Mouse (Mus musculus) limb, embryonic 11.5 days (tissue): ENCODE data around the gene Slc4a10. TPM values are rescaled to one million over a fixed set of nuclear protein-coding genes. Genes with fewer than 3 reads are reported as not detected.
"Not testable (repeated sequence)": the region's sequence is repeated elsewhere in the genome, so short reads cannot be mapped to it uniquely, and the experiment has no call there.

Source experiments
- ATAC-seq: fragments of 200-750 bp; cut with Nextera tagmentation; 2 replicates; pipeline ENCODE4 v1.8.0; 2017; ENCODE audit warnings: low read depth; ENCODE audit not compliant: insufficient number of reproducible peaks, low FRiP score, low TSS enrichment
- DNase-seq: peaks from one replicate; pipeline ENCODE4 v3.0.0-alpha.2; 2015; ENCODE audit warnings: low spot score
- H3K27ac ChIP-seq: fragments of 300-500 bp; sonication (generic); replicated peaks from 2 replicates; pipeline ENCODE4 v1.5.1; 2014; ENCODE audit warnings: low read depth, mild to moderate bottlenecking, low read length
- H3K27me3 ChIP-seq: fragments of 300-500 bp; sonication (generic); 2 replicates; pipeline ENCODE4 v1.6.1; 2014; ENCODE audit warnings: mild to moderate bottlenecking, low read length, mixed read lengths; ENCODE audit not compliant: control insufficient read depth, insufficient read depth
- H3K36me3 ChIP-seq: fragments of 300-500 bp; sonication (generic); 2 replicates; pipeline ENCODE4 v1.6.1; 2014; ENCODE audit warnings: mild to moderate bottlenecking, low read length, moderate library complexity, mixed read lengths; ENCODE audit not compliant: control insufficient read depth, insufficient read depth
- H3K4me1 ChIP-seq: fragments of 300-500 bp; sonication (generic); 2 replicates; pipeline ENCODE4 v1.6.1; 2014; ENCODE audit warnings: low read length, mixed read lengths; ENCODE audit not compliant: control insufficient read depth, insufficient read depth
- H3K4me2 ChIP-seq: fragments of 300-500 bp; sonication (generic); 2 replicates; pipeline ENCODE4 v1.6.1; 2014; ENCODE audit warnings: low read depth, mild to moderate bottlenecking, moderate library complexity; ENCODE audit not compliant: severe bottlenecking
- H3K4me3 ChIP-seq: fragments of 300-500 bp; sonication (generic); 2 replicates; pipeline ENCODE4 v1.5.1; 2014; ENCODE audit warnings: low read depth, low read length
- H3K9ac ChIP-seq: fragments of 300-500 bp; sonication (generic); 2 replicates; pipeline ENCODE4 v1.6.1; 2014; ENCODE audit warnings: mild to moderate bottlenecking, low read length
- H3K9me3 ChIP-seq: fragments of 300-500 bp; sonication (generic); 2 replicates; pipeline ENCODE4 v1.6.1; 2016; ENCODE audit warnings: low read length; ENCODE audit not compliant: control insufficient read depth
- WGBS: fragments of 180-500 bp; shearing (Covaris S2); extraction: QIAGEN DNeasy Blood & Tissue Kit; methylation state at CpG from one replicate; pipeline ENCODE4 v1.1.7; 2014; 5-methylcytosine and 5-hydroxymethylcytosine counted together
- polyA plus RNA-seq: library from polyadenylated mRNA; unstranded; fragments of >200 nt; fragmentation: Nextera tagmentation; extraction: Ambion mirVana; gene quantifications from 2 replicates; pipeline ENCODE4 v1.2.1, GENCODE M21; 2014

Gene Slc4a10
- polyA plus RNA-seq: not detected in 2 replicates

DNA sequence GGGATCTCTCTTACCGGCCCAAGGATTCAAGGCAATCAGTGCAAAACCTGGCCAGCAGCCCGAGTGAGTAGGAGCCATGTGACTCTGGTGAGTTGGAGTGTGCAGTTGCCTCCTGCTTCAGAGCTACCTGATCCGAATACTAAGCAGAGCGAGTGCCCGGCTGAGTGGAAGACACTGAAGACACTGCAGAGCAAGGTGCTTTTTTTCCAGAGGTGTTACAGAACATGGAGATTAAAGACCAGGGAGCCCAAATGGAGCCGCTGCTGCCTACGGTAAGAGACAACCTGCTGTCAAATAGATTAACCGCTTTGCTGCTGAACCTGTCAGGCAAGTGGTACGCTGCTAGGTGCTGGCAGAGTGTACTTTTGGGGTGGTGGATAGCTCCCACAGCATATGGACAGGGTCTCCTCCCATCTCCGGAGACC, at the start of gene Slc4a10:
Gene Slc4a10, plus strand, starts transcription at position 42 of the 425 bp plus-strand sequence.
- DNase-seq (peak; percentile 25), ATAC-seq (no peak)
- no peak within 1 kb of the TSS for H3K27ac ChIP-seq
- peak within 1 kb of the TSS; percentile 54 for H3K4me2 ChIP-seq
- no peaks in the 10 kb centered on the region for H3K36me3 ChIP-seq
- H3K4me1 ChIP-seq: no peaks in the 10 kb centered on the region
- no peak within 1 kb of the TSS for H3K9ac ChIP-seq
- 19% methylated on average over 10 of the region's 10 CpGs for WGBS
- no peaks in the 10 kb centered on the region for H3K9me3 ChIP-seq
- peaks cover 4% of the 10 kb centered on the region; the same call in 1 of the 2 replicates for H3K27me3 ChIP-seq
- H3K4me3 ChIP-seq: peak within 1 kb of the TSS; percentile 35

DNA sequence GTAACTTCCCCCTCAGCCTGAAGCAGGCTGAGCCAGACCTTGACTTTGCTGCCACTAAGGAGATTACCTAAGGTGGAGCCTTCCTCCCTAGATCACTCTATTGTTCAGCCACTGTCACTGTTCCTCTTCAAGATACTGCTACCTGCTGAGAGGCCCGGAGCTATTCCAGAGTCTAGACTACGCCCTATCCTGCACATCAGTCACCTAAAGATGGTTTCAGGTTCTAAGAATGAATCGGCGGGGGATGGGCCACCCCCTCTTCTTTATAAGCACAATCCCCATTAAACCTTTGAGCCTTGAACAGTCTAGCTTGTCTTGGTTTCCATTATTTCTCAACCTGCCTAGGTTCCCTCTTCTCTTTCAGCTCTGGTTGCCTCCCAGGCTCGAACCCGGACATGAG, 45.0 kb upstream of the Slc4a10 start:
- H3K27me3 ChIP-seq, ATAC-seq, H3K27ac ChIP-seq, H3K4me2 ChIP-seq, DNase-seq, H3K9ac ChIP-seq, H3K4me1 ChIP-seq, H3K4me3 ChIP-seq, H3K9me3 ChIP-seq, H3K36me3 ChIP-seq: not testable (repeated sequence)
- WGBS: 92% methylated on average over 6 of the region's 6 CpGs

DNA sequence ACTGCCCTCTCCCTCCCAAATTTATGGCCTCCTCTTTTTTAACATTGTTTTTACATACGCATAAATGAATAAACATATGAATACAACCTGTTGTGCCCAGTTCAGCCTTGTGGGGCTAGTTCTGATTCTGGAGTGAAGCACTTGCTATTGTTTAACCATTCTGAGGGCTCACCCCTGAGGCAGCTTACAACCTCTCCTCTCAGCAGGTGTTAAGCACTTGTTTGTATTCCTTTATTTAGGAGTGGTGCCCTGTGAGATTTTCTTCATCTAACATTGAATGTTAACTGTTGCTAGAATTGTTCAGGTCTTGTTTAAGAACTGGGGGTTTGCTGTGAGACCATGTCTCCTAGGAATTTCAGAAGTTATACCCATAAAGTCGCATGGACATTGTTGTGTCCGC, 28.1 kb upstream of the Slc4a10 start:
- no peaks in the 10 kb centered on the region for H3K9me3 ChIP-seq
- no peaks in the 10 kb centered on the region for H3K36me3 ChIP-seq
- DNase-seq: no peak
- no peaks in the 10 kb centered on the region for H3K4me1 ChIP-seq
- H3K4me2 ChIP-seq: no peak overlapping the region
- no peak for ATAC-seq
- no peaks in the 10 kb centered on the region for H3K27me3 ChIP-seq
- no peak overlapping the region for H3K9ac ChIP-seq
- H3K27ac ChIP-seq: no peak overlapping the region
- no peak overlapping the region for H3K4me3 ChIP-seq
- WGBS: 68% methylated on average over 3 of the region's 3 CpGs

DNA sequence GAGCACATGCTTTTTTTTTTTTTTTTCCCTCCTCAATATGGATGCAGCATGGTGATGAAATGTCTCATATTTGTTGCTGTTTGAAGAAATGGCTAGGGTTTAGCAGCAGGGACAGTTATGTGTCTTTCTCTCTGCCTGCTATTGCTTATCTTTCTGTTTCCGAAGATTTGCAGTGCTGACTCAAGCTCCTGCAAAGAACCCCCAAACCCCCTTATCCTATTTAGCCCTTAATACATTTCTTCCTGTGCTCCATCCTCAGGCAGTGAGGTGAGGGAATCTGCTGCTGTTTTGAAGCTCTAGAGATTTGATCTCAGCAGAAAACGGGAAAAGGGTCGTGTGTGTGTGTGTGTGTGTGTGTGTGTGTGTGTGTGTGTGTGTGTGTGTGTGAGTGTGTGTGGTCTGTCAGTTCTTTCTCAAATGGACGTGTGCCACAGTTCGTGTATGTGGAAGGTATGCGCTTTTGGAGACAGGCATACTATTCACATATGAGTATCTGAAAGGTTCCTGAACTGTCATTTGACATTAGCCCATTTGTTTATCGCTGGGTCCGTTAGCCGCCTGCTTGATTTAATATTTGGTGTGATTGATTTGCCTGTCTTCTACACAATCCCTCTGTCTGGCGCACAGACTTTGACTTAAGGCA, 720 bp downstream of the Slc4a10 start:
- H3K27me3 ChIP-seq: peaks cover 4% of the 10 kb centered on the region; the same call in 1 of the 2 replicates
- no peak for ATAC-seq
- no peak overlapping the region for H3K27ac ChIP-seq
- peak overlapping the region; percentile 35 for H3K4me3 ChIP-seq
- DNase-seq: no peak
- no peaks in the 10 kb centered on the region for H3K36me3 ChIP-seq
- no peaks in the 10 kb centered on the region for H3K4me1 ChIP-seq
- WGBS: 17% methylated on average over 10 of the region's 10 CpGs
- H3K9me3 ChIP-seq: no peaks in the 10 kb centered on the region
- peak overlapping the region; percentile 54 for H3K4me2 ChIP-seq
- no peak overlapping the region for H3K9ac ChIP-seq

DNA sequence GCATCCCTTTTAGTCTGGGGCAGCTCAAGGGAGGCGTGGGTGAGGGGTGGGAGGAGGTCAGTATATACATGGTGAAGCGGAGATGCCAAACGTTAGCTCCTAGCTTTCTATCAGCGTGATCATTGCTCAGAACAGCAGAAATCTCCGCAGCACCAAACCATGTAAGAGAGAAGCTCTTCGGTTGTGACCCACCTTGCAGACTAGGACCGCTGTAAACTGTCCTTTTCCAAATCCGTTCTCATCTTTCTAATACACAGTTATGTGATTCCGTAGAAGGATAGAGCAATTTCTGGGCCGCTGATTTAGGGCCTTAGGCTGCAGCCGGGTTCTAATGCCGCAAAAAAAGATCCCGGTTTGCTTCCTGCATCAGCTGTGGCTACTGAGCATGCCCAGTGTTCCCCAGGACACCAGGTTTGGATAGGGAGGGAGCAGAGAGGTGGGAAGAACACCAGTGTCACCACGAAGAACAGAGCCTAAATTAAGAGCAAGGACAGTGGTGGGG, 1.3 kb downstream of the Slc4a10 start:
- no peak overlapping the region for H3K9ac ChIP-seq
- no peaks in the 10 kb centered on the region for H3K4me1 ChIP-seq
- peak; percentile 51; the same call in 1 of the 2 replicates for ATAC-seq
- no peak overlapping the region for H3K27ac ChIP-seq
- H3K4me2 ChIP-seq: peak overlapping the region; percentile 54
- WGBS: 2% methylated on average over 14 of the region's 14 CpGs
- DNase-seq: peak; percentile 55
- peaks cover 4% of the 10 kb centered on the region; the same call in 1 of the 2 replicates for H3K27me3 ChIP-seq
- H3K4me3 ChIP-seq: peak overlapping the region; percentile 35
- no peaks in the 10 kb centered on the region for H3K9me3 ChIP-seq
- no peaks in the 10 kb centered on the region for H3K36me3 ChIP-seq

DNA sequence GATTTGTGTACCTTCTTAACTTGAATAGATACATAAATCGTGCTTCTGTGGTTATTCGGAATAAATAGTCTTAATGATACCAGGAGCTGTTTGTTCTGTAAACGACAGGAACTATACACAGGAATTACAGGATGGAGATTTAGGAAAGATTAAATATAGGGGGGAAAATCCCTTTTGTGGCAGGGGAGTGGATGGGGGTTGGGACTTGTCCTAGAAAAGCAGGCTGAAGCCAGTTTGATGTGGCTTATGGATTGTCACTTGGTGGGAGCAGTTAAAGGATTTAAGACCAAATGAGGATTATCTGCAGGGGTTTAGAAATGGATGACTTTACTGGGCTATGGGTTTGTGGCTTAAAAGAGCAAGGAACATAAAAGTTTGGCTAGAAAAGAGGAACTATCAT, 1.9 kb downstream of the Slc4a10 start:
- ATAC-seq: no peak

DNA sequence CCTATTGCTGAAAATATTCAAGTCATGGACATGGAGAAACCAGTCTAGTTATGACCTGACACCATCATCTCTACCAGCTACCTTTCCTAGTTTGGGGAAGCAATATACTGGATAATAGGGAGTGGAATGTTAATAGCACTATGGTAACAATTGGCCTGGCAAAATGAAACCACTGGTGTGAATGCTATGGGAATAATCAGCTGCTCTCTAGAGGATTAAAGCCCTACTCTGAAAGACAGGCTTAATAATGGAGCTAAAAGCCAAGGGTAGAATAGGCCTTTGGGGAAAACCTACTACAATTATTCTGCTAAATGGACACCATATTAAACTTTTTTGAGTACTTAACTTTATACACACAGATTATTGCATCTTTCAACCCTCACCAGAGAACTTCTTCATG, 30.2 kb downstream of the Slc4a10 start:
- H3K4me1 ChIP-seq: no peaks in the 10 kb centered on the region
- H3K4me2 ChIP-seq: no peak overlapping the region
- no peaks in the 10 kb centered on the region for H3K9me3 ChIP-seq
- H3K27ac ChIP-seq: no peak overlapping the region
- H3K27me3 ChIP-seq: no peaks in the 10 kb centered on the region
- H3K4me3 ChIP-seq: no peak overlapping the region
- no peaks in the 10 kb centered on the region for H3K36me3 ChIP-seq
- ATAC-seq (no peak), DNase-seq (no peak)
- H3K9ac ChIP-seq: no peak overlapping the region

More for the DNA sequence above, 1.9 kb downstream of the Slc4a10 start:
- H3K9ac ChIP-seq: no peak overlapping the region
- DNase-seq: no peak
- no peaks in the 10 kb centered on the region for H3K9me3 ChIP-seq
- 14% methylated on average over 3 of the region's 3 CpGs for whole genome bisulfite sequencing
- H3K4me1 ChIP-seq: no peaks in the 10 kb centered on the region
- peaks cover 4% of the 10 kb centered on the region; the same call in 1 of the 2 replicates for H3K27me3 ChIP-seq
- H3K4me3 ChIP-seq: no peak overlapping the region
- H3K36me3 ChIP-seq: no peaks in the 10 kb centered on the region
- H3K4me2 ChIP-seq: peak overlapping the region; percentile 54
- no peak overlapping the region for H3K27ac ChIP-seq

DNA sequence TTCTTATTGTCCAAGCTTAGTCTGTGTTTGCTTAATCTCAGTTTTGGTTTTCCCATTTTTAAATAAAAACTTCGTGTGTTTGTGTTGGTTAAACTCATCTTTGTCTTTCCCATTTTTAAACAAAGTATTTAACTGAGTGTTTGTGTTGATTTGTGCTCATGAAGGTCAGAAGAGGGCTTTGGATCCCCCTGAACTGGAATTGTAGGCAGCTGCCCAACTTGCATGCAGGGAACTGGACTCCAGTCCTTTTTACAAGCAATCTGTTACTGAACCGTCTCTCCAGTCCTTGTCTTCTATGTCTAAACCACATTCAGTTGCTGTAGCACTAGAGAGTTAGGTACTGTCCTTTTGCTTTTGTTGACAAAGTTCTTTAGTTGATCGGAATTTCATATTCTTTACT, 41.3 kb downstream of the Slc4a10 start:
- 71% methylated on average over 3 of the region's 3 CpGs for WGBS
- Histone ChIP-seq H3K27me3 (no peaks in the 10 kb centered on the region), H3K4me2 (no peak overlapping the region), H3K4me1 (no peaks in the 10 kb centered on the region), H3K9ac (no peak overlapping the region), H3K27ac (no peak overlapping the region), H3K9me3 (no peaks in the 10 kb centered on the region), H3K36me3 (no peaks in the 10 kb centered on the region), H3K4me3 (no peak overlapping the region)
- ATAC-seq (no peak), DNase-seq (no peak)
